Mouse (Mus musculus): ENCODE data around the gene Pcbp3.

Gene Pcbp3

DNA sequence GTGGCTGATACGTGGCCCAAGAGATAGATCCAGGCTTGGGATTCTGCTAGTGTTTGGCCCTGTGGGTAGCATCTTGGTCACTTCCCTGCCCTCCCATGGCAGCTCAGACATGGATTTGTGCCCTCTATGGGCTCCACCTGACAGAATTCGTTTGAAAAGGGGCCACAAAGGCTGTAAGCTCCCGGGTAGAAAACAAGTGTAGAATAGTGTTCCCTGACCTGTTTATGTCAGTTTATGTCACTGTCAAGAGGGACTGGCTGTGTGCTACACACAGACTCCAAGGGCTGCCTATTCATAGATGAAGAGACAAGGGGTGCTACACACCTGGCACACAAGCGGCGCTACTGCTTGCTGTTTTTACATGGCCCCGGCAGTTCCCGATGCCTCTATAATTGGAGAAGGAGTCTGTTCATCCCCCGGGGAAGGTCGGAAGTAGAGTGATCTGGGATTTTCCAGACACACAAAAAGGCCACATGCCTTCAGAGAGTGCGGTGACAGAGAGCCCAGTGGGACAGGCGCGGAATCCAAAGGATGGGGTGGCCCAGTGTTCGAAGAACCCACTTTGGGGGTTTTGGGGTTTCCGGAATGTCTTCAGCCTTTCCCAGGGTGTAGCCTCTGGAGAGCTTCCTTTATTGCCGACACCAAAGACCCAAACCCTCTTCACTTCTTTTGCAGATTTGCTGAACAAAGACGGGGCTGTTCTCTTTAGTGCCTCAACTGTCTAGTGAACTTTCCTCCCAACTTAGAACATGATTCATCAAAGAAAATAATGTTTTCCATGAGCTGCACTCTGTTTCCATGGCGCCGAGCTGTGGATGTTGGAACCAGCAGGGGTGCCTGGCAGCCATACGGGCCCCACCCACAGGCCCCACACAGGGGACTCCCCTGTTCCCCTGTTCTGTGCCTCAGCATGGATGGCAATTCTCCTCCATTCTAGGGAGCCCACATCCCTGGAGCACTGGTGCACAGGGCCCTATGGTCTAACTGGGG, 231.8 kb downstream of the Pcbp3 start:
- no peak for DNase-seq (ENCODE audit: low spot score in 2 of 2)

DNA sequence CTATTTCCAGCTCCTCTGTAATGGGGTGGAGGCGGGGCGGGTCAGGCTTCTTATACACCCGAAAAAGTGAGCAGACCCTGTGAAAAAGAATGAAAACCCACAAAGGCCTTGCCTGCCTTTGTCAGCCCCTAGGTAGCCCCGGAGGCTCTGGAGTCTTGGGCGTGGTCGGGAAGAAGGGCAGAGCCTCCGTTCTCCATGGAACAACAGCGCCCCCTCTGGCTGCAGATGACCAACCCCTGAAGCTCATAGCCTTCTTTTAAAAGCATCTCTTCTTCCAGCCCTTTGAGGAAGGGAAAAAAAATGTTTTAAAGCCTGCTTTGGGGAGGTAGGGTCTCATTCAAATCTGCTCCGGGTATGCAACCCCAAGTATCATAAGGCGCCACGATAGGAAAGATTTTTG, 233.3 kb downstream of the Pcbp3 start:
- no peak for DNase-seq (ENCODE audit: low spot score in 2 of 2)

DNA sequence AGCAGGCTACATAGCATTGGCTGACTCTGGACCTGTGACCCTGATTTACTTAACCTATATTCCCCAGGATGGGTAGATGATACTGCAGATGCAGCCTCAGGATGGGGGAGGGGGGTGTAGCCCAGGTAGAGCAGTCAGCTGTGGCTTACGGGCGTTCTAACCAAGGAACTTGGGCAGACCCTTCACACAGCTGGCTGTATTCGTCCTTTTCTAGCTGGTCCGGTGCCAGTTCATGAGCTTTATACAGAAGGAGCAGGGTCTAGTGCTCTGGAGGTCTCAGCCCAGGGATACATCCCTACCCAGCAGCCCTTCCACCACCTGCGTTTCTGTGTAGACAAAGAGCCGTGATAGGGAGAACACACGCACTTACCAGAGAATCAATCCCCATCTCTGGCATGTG, 234.4 kb downstream of the Pcbp3 start:
- no peak for DNase-seq (ENCODE audit: low spot score in 2 of 2)

DNA sequence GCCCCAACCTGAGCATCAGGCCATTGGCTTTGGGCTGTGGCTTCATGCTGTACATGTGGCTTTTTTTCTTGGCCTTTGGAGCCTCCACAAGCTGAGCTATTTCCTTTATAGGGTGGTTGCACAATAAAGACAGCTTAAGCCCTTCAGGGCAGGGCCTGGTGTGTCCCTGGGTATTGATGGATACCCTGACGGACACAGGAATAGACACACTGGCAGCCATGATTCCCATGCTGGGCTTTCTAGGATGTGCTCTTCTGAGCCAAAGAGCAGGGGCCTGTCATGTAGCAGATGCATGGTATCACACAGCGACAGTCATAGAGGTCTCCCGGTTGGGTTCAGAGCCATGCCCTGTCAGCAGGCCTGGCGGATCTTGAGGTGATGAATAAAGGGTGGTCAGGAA, 234.8 kb downstream of the Pcbp3 start:
- DNase-seq (ENCODE audit: low spot score in 2 of 2), result no peak

DNA sequence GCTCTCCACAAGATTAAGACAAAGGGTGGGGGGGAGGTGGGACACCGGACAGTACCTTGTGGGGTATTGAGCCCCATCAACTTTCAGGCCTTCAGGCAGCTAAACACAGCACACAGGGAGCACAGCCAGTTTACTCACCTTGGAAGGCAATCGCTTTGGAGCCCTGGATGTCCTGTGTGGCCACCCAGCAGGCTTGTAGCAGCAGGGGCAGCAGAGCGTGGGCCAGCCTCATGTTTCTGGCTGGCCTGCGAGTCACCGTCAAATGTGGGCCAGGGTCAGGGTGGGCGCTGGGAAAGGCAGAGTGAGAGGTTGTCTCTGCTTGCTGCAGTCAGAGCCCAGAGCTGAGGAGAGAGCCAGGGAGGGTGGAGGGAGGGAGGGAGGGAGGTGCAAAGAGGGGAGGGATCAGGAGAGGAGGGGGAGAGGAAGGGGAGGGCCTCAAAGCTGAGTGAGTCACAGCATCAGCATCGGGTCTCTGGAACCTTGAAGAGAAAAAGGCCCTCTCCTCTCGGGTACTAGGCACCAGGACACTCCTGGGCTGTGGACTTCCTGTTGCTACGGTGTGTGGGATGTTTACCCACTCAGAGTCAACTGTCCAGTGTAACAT, 235.9 kb downstream of the Pcbp3 start, which contains the start of gene Col6a1:
Gene Col6a1, minus strand, starts transcription at position 487 of the 604 bp plus-strand sequence.
- no peak for DNase-seq (ENCODE audit: low spot score in 2 of 2)

DNA sequence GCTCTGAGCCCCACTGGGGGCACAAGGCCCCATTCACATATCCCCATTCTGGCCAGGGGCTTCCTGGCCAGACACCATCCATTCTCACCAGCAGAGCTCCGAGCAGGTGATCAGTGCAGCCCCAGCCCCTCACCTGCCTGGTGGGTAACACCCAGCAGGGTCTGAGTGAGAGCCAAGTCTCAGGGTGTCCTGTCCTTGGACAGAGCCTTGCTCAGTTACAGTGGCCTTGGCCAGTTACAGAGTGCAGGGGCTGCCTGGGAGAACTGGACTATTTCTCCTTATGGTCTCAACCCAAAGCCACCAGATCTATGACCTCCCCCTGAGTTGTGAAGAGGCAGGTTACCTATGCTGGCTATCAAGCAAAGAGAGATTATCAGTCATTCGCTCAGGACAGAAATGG, 236.6 kb downstream of the Pcbp3 start:
- DNase-seq (ENCODE audit: low spot score in 2 of 2), result no peak

DNA sequence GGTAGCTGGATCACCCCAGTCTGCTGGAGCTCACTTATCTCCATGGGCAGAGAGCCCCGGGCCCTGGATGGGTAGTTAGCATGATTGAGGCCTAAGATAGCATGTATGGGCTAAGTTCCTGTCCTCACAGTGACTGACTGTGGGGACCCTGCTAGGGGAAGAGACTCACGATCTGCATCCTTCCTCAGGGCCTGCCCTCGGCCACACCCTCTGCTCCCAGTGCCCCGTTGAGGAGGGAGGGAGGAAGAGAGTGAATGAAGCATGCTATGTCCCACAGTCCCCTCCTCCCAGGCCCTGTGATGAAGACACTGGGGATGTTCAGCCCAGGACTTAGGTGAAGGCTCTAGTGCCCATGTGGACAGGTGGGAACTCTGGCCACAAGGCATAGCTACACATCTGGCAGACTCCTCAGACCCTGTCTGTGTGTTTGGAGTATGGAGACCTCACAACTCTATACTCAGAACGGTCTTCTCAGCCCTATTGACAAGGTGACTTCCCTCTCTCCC, 237.4 kb downstream of the Pcbp3 start:
- DNase-seq (ENCODE audit: low spot score in 2 of 2), result no peak

DNA sequence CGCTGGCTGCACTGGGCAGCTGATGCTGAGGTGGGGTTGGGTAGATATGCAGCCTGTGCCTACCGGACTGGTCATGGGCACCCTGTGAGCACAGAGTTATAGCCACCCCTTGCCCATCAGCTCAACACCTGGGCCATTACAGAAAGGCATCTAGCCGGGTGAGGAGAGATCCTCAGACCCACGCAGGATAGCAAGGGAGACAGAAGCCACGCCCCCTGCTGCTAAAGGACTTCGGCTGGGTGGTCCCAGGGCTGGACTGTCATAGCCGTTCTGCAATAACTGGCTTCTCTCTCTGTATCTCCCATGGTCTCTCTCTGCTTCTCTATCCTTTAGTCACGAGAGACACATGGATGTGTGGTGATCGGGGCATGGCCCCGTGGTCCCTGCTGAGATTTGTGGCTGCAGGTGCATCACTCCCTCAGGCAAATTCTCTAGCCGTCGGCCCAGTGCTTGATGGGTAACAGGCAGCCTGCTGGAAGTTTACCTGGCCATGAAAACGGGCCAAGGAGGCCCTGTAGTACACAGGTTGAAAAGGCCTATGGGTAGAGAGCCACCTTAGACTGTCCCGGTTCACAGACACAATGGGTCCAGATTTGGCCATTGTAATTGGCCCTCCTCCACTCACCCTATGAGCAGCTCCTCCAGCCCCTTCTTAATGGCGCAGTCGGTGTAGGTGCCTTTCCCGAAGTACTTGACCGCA, 238.8 kb downstream of the Pcbp3 start:
- no peak for DNase-seq (ENCODE audit: low spot score in 2 of 2)

DNA sequence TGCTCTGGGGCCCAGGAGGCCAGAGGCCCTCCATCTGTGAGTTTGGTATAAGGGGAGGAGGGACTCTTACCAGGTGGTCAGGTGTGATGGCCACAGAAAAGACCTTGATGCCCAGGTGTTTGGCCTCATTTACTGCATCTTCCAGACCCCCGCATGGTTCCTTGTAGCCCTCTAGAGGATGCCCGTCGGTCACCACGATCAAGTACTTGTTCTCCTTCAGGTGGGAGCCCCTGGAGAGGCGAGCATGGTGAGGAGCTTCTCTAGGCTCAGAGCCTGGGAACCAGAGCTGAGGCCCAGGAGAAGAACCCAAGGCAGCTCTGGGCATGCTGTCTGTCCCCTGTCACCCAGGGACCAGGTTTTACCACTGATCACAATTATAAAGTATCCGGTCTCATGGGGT, 239.9 kb downstream of the Pcbp3 start:
- no peak for DNase-seq (ENCODE audit: low spot score in 2 of 2)

DNA sequence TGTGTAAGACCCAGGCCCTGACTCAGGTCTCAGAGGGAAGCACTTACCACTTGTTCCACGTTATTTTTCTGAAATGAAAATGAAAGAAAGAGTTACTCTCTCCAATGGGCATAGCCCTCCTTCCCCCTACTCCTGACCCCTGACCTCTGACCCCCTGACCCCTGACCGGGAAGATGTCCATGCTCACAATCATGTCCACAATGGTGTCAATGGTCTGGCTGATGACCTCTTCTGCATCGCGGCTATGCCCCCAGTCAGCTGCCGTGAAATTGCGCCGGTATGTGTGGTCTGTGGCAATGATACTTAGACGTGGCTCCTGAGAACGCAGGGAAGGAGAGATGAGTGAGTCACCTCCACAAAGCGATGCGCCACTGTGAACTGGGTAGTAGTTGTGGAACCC, 240.5 kb downstream of the Pcbp3 start:
- no peak for DNase-seq (ENCODE audit: low spot score in 2 of 2)

DNA sequence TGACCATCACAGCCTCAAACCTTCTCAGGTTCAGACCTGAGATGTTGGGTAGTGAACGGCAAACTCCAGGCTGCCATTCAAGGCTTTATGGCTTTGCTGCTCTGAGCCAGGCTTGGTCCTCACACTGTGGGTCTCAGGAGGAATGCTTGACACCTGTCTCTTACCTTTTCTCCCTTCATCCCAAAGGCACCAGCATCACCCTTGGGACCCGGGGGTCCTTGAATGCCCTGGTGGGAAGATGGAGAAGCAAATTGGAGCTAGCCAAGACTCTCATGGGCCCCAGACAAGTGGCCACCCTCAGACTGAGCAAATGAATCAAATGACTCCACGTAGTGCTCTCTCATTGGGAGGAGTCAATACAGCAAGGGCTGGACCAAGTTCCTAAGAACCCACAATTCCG, 244.1 kb downstream of the Pcbp3 start:
- no peak for DNase-seq (ENCODE audit: low spot score in 2 of 2)

DNA sequence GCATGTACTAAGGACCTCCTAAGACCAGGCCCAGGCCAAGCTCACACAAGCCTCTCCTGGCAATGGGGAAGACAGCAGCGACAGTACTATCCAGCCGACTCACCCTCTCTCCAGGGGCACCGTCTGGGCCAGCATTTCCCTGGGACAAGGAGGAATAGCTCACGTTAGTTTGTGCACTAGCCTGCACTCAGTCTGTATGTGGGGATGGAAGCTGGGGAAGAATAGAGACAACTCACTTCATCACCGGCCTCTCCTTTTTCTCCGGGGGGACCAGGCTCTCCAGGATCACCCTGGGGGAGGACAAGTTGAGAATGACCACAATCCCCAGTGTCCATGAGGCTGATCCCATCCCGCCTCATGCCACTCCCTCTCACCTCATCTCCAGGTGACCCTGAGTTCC, 244.7 kb downstream of the Pcbp3 start:
- no peak for DNase-seq (ENCODE audit: low spot score in 2 of 2)

DNA sequence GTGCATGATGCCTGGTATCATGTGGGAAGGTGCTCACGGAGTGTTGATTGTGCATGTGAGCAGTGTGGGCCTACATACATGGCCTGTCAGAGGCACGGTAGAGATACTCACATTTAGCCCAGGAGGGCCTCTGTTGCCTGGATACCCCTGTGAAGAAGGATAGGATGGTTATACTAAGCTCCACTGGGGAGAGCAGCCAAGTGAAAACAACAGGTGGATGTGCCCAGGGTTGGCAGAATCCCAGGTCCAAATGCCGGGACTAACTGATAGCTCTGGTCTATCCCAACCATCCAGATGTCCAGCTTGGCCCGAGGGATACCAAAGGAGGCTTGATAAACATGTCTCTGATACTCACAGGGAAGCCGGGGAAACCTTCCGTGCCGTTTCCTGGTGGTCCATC, 247.4 kb downstream of the Pcbp3 start:
- no peak for DNase-seq (ENCODE audit: low spot score in 2 of 2)

DNA sequence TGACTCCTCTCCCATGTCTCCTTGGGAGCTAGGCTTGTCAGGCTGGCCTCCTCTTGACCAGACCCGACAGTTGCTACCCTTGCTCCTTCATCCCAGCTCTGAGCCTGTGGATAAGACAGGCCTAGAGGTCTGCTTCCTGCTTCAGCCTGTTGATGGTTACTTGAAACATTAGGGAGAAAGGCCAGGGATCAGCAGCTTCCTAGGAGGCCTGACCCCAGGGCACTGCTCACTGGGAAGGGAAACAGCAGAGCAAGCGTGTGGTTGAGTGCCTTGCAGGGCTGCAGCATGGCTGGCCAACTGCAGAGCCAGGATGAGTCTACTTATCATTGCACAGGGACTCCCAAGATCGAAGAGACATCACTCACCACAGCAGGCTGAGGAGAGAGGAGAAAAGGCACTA, 249.2 kb downstream of the Pcbp3 start:
- no peak for DNase-seq (ENCODE audit: low spot score in 2 of 2)
